Mouse (Mus musculus): ENCODE measurements at regions not wholly inside any gene's neighbourhood (a gene's known extent, or its start where the extent isn't known, plus 50 kb on each side); places are given as distances from the start of the nearest gene placed in this dataset.

DNA sequence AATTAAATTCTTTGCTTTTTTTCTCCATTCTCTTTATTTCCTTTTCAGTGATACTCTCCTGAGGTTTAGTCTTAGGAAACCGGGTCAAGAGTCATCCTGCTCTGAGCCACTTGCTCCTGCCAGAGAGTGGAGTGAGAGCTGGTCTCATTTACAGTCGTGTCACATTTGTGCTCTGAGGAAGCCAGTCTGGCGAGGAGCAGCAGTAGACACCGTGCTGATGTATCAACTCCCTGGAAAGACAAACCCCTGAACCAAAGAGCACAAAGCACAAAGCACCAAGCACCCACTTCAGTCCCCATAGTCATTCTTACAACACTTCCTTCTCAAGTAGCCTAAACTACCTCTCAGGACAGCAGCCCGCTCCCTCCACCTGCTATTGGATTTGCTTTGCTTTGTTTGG is 390.7 kb downstream of the Wdr11 start:
- no peak for TF ChIP-seq POLR2A (IDR thresholded peaks at IDR 0.05; ENCODE audit: borderline replicate concordance, extremely low read depth, low read depth, low read length)
- no peak for TF ChIP-seq CTCF (IDR thresholded peaks at IDR 0.05; ENCODE audit: insufficient read depth, low read length)
